Mouse (Mus musculus): Measurements from ENCODE around the gene Smap2. TPM values are rescaled to one million over a fixed set of nuclear protein-coding genes. Genes with fewer than 3 reads are reported as not detected.

Gene Smap2
- polyA plus RNA-seq, 1 experiment from 2014 or later, result 18.1 TPM

Small RNA genes within 50 kb of the gene (microRNA-seq; reads per million reads assigned to microRNA genes)
- not detected for gene Mir7015

Other genes starting within 250 kb of the Smap2 start
- gene Nfyc, start 185.7 kb downstream of the Smap2 start, polyA plus RNA-seq (2014; fragmentation: Nextera tagmentation; extraction: Ambion mirVana), result 117 and 118 TPM in 2 replicates
- 3.4 and 3.5 TPM in 2 replicates for gene Rims3, start 162.4 kb downstream of the Smap2 start, polyA plus RNA-seq (2014; fragmentation: Nextera tagmentation; extraction: Ambion mirVana)
- gene Exo5, start 92.2 kb downstream of the Smap2 start, polyA plus RNA-seq (2014; fragmentation: Nextera tagmentation; extraction: Ambion mirVana), result 32.0 and 32.3 TPM in 2 replicates
- gene Zfp69, start 65.5 kb downstream of the Smap2 start, polyA plus RNA-seq (2014; fragmentation: Nextera tagmentation; extraction: Ambion mirVana), result 9.0 and 9.6 TPM in 2 replicates
- 2.3 TPM in 2 replicates for gene Col9a2, start 22.1 kb upstream of the Smap2 start, polyA plus RNA-seq (2014; fragmentation: Nextera tagmentation; extraction: Ambion mirVana)
- gene Zmpste24, start 81.0 kb upstream of the Smap2 start, polyA plus RNA-seq (2014; fragmentation: Nextera tagmentation; extraction: Ambion mirVana), result 25.9 and 28.6 TPM in 2 replicates
- gene Tmco2, start 92.0 kb upstream of the Smap2 start, polyA plus RNA-seq (2014; fragmentation: Nextera tagmentation; extraction: Ambion mirVana), result not detected in 2 replicates
- 23.4 and 24.3 TPM in 2 replicates for gene Rlf, start 197.8 kb upstream of the Smap2 start, polyA plus RNA-seq (2014; fragmentation: Nextera tagmentation; extraction: Ambion mirVana)